Mouse (Mus musculus) brain, embryonic 14.5 days (tissue): ENCODE results near the gene H2afz.

Source experiments
- CTCF ChIP-seq: fragments of 200-500 bp; IDR thresholded peaks from 2 replicates; pipeline ENCODE4 v1.5.1; 2012; ENCODE audit warnings: inconsistent platforms, mild to moderate bottlenecking, moderate library complexity, borderline replicate concordance; ENCODE audit not compliant: insufficient read depth, insufficient read length; ENCODE audit errors: extremely low read depth
- POLR2A ChIP-seq: fragments of 200-500 bp; IDR thresholded peaks from 2 replicates; pipeline ENCODE4 v1.6.1; 2012; ENCODE audit warnings: mild to moderate bottlenecking, inconsistent platforms, borderline replicate concordance; ENCODE audit not compliant: poor library complexity, insufficient read depth, insufficient read length, severe bottlenecking; ENCODE audit errors: extremely low read depth

DNA sequence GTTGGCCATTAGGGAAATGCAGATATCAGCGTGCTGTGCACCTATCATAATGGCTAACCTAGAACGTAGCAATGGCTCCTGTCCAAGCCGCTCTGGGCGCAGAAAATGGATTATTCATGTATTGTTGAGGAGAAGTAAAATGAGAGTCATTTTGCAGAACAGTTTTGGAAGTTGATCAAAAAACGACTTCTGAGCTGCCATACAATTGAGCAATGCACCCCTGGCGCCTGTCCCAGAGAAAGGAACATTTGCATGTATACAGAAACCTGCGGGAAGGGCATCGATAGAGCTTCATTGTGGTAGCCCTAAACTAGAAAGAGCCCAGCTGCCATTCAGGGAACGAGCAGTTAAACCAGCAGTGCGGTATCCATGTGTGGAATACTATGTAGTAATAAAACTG lies 35.9 kb downstream of the H2afz start:
- no peak for TF ChIP-seq POLR2A
- TF ChIP-seq CTCF = no peak
